Mouse (Mus musculus) cerebellum, adult 2 months (tissue): Measurements from ENCODE around the gene Tenm3.

Experiments used
- CTCF ChIP-seq: fragments of 200-500 bp; IDR thresholded peaks from 2 replicates; pipeline ENCODE4 v1.5.1; 2011; ENCODE audit warnings: low read depth, mild to moderate bottlenecking, control low read depth, low read length, moderate library complexity, borderline replicate concordance; ENCODE audit not compliant: insufficient read depth
- POLR2A ChIP-seq: fragments of 200-500 bp; IDR thresholded peaks from 2 replicates; pipeline ENCODE4 v1.6.1; 2011; ENCODE audit warnings: low read length, control low read depth, borderline replicate concordance; ENCODE audit not compliant: insufficient read depth

GRCm38 (mm10) chr8:48810615-48811014 lies 33.1 kb downstream of the Tenm3 start:
- TF ChIP-seq CTCF = no peak
- TF ChIP-seq POLR2A = no peak
